Mouse (Mus musculus): ENCODE results near the gene Ccdc66. TPM values are rescaled to one million over a fixed set of nuclear protein-coding genes. Genes with fewer than 3 reads are reported as not detected.

Ccdc66 gene
- total RNA-seq (2021): 10 to 100 TPM; 13.7 to 16.4 TPM

DNA sequence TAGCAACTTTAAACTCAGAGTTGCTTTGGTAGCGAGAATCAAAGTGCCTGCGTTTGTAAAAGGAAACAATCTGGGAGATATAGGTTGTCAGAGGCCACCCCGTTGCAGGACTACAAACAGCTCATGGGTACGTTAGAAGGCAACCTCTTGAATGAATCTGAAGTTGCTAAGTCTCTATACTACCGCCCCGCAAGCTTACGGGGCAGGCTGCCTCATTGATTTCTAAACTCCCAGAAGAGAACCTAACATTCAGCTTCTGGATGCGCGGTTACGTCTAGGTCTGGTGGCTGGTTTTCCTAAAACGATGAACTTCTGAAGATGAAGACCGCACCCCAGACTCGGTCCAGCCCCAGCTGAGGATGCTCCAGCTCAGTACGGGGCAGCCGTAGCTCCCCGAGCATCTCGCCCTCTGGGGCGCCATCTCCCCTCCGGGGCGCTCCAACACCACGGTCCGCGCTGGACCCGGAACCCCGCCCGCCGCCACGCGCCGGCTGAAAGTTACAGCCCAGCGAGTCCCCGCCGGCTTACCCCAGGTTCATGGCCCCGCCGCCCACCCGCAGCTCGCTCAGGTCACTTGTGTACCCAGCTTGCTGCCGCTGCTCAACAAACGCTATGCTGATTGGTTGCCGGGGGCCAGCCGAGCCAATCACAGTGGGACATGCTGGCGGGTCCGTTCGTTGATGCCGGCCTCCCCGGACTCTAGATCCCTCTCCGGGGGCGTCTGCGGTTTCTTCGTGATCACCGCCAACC, at the start of gene Ccdc66:
TSS of gene Ccdc66 (minus strand) at position 567 of the 750 bp plus-strand sequence.
- intact Hi-C loops (cut with DNase I): loop anchor here (5.0 kb wide), 1 partner anchor 234 kb away; no protein-coding TSS in a partner anchor
- DNase-seq (ENCODE audit: low spot score in 2 of 2): peak; percentile 100

DNA sequence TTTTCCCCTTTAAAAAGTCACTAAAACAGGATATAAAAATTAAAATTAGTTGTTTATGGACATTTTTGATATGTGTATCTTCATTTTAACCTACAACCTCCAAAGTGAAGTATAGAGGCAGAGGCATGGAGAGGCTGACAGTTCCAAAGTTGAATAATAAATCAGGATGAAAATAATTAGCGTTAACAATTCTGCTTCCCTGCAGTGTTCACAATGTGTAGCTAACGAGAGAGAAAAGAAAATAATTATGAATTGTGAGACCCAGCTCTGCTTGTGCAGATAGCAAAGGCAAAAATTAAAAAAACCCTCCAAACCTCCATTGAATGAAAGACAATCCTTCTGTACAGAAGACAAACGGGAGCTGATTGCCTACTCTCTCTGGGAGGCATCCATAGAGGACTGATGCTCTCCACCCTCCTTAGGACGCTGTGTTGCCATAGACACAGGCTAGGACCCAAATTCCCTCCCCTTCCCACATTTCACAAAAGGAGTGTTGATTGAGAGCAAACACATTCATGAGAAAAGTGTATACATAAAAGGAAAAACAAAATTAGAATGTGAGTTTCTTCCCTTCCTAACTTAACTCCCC, 35.7 kb upstream of the Ccdc66 start:
- intact Hi-C loops (cut with DNase I): no loop called here
- DNase-seq (ENCODE audit: low spot score in 2 of 2): peak in 1 of 2 experiments; percentile 17

DNA sequence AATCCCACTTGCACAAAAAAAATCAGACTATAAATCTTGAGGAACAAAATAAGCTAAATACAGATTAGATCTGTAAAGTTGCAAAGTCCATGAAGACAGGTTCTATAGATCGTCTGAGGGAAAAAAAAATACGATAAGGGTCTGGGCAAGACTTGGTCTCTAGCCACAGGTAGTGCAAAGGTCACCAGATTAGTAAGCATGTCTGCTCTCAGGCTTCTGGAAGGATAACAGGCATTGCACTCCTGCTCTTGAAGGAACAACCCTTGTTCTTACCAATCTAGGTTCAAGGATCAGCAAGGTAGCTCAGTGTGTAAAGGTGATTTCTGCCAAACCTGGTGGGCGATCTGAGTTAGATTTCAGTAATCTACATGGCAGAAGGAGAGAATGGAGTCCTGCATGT, 28.2 kb upstream of the Ccdc66 start:
- DNase-seq (ENCODE audit: low spot score in 2 of 2): no peak
- intact Hi-C loops (cut with DNase I): no loop called here

DNA sequence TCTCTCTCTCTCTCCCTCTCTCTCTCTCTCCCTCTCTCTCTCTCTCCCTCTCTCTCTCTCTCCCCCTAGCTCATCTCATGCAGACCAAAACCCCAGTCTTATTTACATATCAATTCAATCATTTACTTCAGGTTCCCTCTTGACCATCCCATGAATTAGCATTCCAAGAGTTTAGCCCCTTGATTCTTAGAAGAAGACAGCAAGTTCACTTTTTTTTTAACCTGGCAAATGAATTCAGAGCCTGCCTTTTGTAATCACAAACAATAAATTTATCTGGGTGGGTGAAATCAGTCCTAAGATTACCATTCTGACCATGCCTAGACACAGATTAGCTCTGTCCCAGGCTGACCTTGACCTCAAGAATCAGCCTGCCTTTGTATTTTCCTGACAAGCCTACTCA, 16.3 kb upstream of the Ccdc66 start:
- intact Hi-C loops (cut with DNase I): no loop called here
- DNase-seq (ENCODE audit: low spot score in 2 of 2): no peak

DNA sequence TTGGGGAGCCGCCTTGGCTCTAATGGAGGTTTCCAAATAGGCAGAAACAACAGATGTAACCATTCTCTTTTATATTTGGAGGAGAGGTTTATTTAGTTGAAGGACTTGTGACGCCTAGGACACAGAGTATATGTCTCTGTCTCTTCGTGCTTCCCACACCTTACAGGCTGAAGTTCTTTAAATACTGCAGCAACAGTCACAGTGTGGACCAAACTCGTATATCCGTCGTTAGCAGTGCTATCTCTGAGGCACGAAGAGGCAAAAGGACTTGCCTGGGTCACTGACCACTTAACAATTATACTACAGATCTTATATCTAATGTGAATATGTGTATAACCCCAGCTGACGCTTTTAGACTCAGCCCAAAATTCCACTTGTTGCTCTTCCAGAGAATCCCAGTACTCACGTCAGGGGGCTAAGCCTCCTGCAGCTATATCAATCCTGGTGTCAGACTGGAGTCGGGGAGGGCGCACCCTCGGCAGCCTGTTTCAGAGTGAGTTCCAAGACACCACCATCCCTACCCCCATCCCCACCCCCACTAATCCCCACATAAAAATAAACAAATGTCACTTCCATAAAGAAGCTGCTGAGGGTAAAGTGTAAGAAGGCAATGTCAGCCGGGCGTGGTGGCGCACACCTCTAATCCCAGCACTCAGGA, 513 bp upstream of the Ccdc66 start:
- intact Hi-C loops (cut with DNase I): loop anchor here (5.0 kb wide), 1 partner anchor 234 kb away; no protein-coding TSS in a partner anchor
- DNase-seq (ENCODE audit: low spot score in 2 of 2): no peak

DNA sequence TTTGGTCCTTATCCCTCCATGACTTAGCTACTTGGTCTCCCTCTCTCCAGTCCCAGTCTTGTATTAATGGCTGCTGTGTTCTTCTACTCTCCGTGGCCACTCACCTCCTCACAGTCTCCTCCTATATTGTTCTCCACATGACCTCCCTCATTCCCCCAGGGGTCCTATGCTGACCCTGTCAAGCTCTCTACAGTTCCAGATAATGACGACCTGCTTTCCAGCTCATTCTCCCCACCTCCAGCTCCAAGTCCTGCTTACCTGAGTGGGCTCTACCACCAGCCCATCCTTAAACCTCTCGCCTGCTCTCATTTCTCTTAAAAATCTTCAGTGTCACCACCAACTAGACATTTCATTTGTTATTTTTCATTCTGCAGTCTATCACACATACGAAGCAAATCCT, 7.2 kb downstream of the Ccdc66 start:
- intact Hi-C loops (cut with DNase I): no loop called here
- no peak for DNase-seq (ENCODE audit: low spot score in 2 of 2)

DNA sequence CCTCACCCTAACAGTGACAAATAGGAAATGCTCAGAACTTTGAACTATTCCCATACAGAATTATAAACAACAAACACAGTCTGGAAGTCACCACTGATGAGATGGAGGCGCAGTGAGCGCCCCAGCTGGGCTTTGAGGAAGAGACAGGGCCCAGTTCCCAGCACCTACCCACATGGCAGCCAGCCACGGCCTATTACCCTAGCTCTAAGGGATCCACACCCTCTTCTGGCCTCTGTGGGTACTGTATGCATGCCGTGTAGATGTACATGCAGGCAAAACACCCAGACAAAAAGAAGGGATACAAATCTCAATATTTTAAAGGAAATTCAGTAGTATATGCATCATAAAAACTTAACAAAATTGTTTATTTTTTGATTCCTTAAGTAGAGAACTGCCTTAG, 14.7 kb downstream of the Ccdc66 start:
- DNase-seq (ENCODE audit: low spot score in 2 of 2): no peak
- intact Hi-C loops (cut with DNase I): no loop called here

DNA sequence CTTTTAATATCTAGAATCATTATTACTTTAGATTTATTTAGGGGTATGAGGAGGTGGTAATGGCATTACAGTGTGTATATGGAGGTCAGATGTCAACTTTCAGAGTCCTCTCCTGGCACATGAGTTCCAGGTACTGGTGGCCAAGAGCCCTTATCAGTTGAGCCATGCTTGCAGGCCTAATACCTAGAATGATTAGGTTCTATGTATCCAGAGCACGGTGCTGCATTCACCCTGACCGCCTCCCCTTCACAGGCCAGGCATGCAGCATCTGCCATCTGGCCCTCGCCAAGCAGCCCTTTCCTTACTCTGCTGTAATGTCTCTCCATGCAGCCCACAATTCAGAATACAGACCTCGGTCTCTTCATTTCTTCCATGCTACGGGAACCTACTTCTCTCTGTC, 16.9 kb downstream of the Ccdc66 start:
- intact Hi-C loops (cut with DNase I): no loop called here
- DNase-seq (ENCODE audit: low spot score in 2 of 2): no peak

DNA sequence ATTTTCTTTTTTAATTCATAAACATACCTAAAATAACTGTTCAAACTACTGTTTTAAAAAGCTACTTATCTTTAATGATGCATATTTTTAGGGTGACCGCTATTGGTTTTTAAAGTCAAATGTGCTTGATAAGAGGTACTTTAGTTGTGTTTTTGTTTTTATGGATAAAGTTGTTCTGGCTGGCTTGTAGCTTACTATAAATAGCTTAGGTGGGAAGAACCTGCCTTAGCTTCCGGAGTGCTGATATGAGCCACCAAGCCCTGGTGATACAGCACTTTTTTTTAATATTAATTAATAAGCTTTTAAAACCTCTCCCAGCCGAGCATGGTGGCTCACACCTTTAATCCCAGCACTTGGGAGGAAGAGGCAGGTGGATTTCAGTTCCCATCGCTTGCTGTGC, 61.3 kb downstream of the Ccdc66 start:
- no peak for DNase-seq (ENCODE audit: low spot score in 2 of 2)
- intact Hi-C loops (cut with DNase I): no loop called here

DNA sequence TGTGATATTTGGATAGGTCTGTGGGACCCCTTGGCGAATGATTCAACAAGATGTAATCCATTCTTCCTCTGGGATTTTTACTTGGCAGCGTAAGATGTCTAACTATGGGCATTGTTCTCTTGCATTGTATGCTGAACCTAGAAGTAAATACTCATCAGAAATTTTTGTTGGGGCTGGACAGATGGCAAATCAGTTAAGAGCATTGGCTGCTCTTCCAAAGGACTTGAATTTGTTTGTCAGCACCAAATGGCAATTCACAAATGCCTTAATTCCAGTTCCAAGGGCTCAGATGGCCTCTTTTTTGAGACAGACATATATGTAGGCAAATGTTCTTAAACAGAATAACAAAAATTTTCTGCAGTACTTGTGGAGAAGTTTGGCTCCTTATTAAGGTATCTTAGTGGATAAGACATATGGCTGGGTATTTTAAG, 63.4 kb downstream of the Ccdc66 start:
- peak in 1 of 2 experiments; percentile 51 for DNase-seq (ENCODE audit: low spot score in 2 of 2)
- intact Hi-C loops (cut with DNase I): loop anchor here (2.0 kb wide), 1 partner anchor 276 kb away; no protein-coding TSS in a partner anchor

DNA sequence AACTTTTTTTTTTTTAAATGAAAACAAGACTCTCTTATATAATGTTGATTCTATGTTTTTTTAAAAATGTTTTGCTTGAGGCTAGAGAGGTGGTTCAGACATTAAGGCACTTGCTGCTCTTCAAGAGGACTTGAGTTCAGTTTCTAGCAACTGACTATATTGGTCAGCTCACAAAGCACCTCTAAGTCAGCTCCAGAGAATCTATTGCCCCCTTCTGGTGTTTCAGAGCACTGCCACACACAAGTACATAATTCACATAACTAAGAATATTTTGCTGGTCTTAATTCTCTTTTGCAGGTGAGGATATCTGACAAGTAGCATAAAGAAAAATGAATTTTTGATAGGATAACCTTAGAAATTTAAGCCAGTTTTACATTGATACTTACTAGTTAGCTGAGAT, 67.3 kb downstream of the Ccdc66 start:
- no peak for DNase-seq (ENCODE audit: low spot score in 2 of 2)
- intact Hi-C loops (cut with DNase I): no loop called here

DNA sequence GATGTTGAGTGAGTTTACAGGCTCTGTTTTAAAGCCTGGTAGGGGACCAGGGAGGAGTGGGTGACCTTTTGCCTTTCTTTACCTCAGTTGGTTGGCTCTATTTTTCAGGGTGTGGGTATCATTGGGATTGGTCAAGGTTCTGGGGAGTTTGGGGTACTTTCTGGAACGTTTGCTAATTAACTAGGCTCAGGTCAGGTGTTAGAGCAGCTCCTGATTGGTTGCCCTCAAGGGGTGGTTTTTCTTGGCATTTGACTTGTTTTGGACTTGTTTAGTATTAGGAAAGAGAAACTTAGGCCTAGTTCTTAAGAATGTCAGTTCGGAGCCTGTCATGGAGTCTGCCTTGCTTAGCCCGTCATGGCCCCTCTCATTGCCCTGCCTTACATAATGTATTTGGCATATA, 71.4 kb downstream of the Ccdc66 start:
- no peak for DNase-seq (ENCODE audit: low spot score in 2 of 2)
- intact Hi-C loops (cut with DNase I): no loop called here

DNA sequence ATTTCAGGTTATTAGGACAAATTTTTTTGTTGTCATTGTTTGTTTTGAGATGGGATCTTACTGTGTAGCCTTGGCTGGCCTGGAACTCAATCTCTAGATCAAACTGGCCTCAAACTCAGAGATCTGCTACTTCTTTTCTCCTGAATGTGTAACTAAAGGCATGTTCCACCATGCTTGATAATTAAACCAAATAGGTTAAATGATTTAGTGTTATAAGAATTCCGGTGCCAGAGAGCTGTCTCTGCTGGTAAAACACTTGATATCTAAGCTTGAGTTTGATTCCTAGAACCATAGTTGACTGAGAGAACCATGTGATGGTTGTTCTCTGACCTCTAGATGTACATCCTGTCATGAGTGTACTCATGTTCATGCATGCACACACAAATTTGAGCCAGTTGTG, 72.1 kb downstream of the Ccdc66 start:
- intact Hi-C loops (cut with DNase I): no loop called here

DNA sequence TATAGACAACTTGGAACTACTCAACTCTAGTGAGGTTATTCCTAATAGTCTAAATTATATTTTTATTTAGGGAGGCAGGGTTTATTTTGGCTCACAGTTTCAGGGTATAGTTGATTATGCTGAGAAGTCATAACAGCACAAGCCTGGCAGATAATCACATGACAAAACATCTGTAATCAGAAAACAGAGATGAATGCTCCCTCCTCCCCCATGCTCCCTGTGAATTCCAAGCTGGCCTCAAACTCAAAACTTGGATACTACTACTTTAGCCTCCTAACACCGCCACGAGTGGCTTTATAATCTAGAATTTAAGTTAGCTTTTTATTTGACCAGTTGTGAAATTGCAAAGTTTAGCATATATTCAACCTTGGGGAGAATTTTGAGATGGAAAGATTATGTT, 76.2 kb downstream of the Ccdc66 start:
- intact Hi-C loops (cut with DNase I): no loop called here
- no peak for DNase-seq (ENCODE audit: low spot score in 2 of 2)

More for the DNA sequence above, 72.1 kb downstream of the Ccdc66 start:
- no peak for DNase-seq (ENCODE audit: low spot score in 2 of 2)

Other genes starting within 250 kb of the Ccdc66 start
- 10 to 100 TPM; 31.2 to 31.6 TPM for gene Fam208a, start 79.6 kb downstream of the Ccdc66 start, total RNA-seq (2021)
- gene Erc2, start 114.0 kb upstream of the Ccdc66 start, total RNA-seq (2021): 100 to 1,000 TPM; 227 to 232 TPM

Data from left cerebral cortex, postnatal 25 days (tissue).